Comparison of ENCODE assay signal across 12 mouse cellular contexts in the genomic region with DNA sequence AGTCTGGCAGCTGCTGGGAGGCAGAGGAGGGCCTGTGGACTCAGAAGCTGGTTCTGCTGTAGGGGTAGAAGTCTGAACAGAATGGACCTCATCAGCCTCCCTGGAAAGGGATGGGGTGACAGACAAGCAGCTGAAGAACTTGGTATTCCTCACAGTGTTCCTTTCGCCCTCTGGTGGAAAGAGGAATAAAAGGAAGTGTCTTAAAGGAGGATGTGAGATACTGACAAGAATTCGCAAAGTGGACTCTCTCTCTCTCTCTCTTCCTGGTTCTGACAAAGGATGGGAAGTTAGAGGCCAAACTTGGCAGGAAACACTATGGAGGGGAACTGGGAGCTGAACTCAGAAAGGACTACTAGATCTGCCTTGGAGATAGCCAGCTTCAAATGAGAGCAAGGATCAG. TPM values are rescaled to one million over a fixed set of nuclear protein-coding genes. Genes with fewer than 3 reads are reported as not detected.
DNase-seq lines count a peak whose midpoint lies in the region; ATAC-seq and TF ChIP-seq lines count a peak whose summit lies in the region.
"Had no signal": no experiment of that assay in that cellular context is flagged by ENCODE, and none has a peak within 500 bp of the region (broad histone marks: within the 10 kb centered on the region; RNA-seq: fewer than 3 reads in every experiment).

No protein-coding gene starts in this region.

- H3K4me3 ChIP-seq in layer of hippocampus, adult 2 months = no peak overlapping the region
- no peak overlapping the region for H3K4me3 ChIP-seq in CH12.LX (replicated peaks in 1 of 3; ENCODE audit: low read depth in 2 of 3, low read length in 2 of 3, poor library complexity in 1 of 3)
- H3K4me3 ChIP-seq: hindbrain, embryonic 15.5 days had no signal

- no peak for TF ChIP-seq EP300 in CH12.LX (IDR thresholded peaks at IDR 0.05; ENCODE audit: low read length)

- no peaks in the 10 kb centered on the region for H3K36me3 ChIP-seq in CH12.LX (replicated peaks in 1 of 2; ENCODE audit: control insufficient read depth in 1 of 2, insufficient read depth in 1 of 2, low read length in 1 of 2)
- H3K36me3 ChIP-seq: hindbrain, embryonic 15.5 days had no signal

- dilution Hi-C loops in CH12.LX (cut with MboI; ENCODE audit: extremely low pct_ligation_motif_present, extremely low pct_unique_long_range_greater_than_20kb, low sequenced_read_pairs) = no loop called here

- no peak for TF ChIP-seq POLR2A in CH12.LX (IDR thresholded peaks at IDR 0.05; ENCODE audit: low read depth, low read length)

- DNase-seq in gastrocnemius, adult 18-20 months (ENCODE audit: low spot score) = peak; percentile 30
- no peak for DNase-seq in gastrocnemius, postnatal 25 days
- DNase-seq in layer of hippocampus, adult 2 months (ENCODE audit: low spot score in 2 of 2) = peak in 1 of 2 experiments; percentile 60
- no peak for DNase-seq in layer of hippocampus, postnatal 10 days (ENCODE audit: low spot score in 2 of 2)
- DNase-seq in CH12.LX (ENCODE audit: extremely low read depth) = peak; percentile 39
- DNase-seq in urinary bladder, postnatal 25 days (ENCODE audit: low spot score) = no peak
- no peak for DNase-seq in right cerebral cortex, adult 2 months (ENCODE audit: low spot score in 2 of 2)
- DNase-seq: right cerebral cortex, postnatal 4 days; thymus, adult 2 months had no signal

- peaks cover 13% of the 10 kb centered on the region for H3K27me3 ChIP-seq in CH12.LX (replicated peaks)

- peak; percentile 44 for TF ChIP-seq RAD21 in CH12.LX (IDR thresholded peaks at IDR 0.05; ENCODE audit: low read depth, low read length)

- in situ Hi-C loops in CH12.LX (cut with MboI; ENCODE audit: low pct_ligation_motif_present, low pct_unique_long_range_greater_than_20kb, low sequenced_read_pairs) = no loop called here

- H3K79me2 ChIP-seq in CH12.LX (replicated peaks; ENCODE audit: control insufficient read depth, extremely low read depth, insufficient read depth, poor library complexity, severe bottlenecking) = no peaks in the 10 kb centered on the region

- no peak overlapping the region for H3K9ac ChIP-seq in CH12.LX (ENCODE audit: insufficient read depth, low read depth)
- H3K9ac ChIP-seq: hindbrain, embryonic 15.5 days had no signal

- H3K4me1 ChIP-seq in CH12.LX (ENCODE audit: control insufficient read depth in 1 of 2, insufficient read depth in 2 of 2) = peaks cover 0 to 16% of the 10 kb centered on the region in 2 experiments; a peak in 2 of 4 replicates

- H3K27ac ChIP-seq in layer of hippocampus, adult 2 months = no peak overlapping the region
- H3K27ac ChIP-seq in CH12.LX (ENCODE audit: insufficient read depth, low read depth) = no peak overlapping the region
- H3K27ac ChIP-seq: hindbrain, embryonic 15.5 days had no signal

- H3K4me2 ChIP-seq in CH12.LX (ENCODE audit: insufficient read depth, low read depth, poor library complexity, severe bottlenecking) = no peak overlapping the region
- H3K4me2 ChIP-seq: hindbrain, embryonic 15.5 days had no signal

- TF ChIP-seq CTCF in layer of hippocampus, adult 2 months (conservative IDR thresholded peaks at IDR 0.05) = peak; percentile 77
- TF ChIP-seq CTCF in CH12.LX (conservative IDR thresholded peaks at IDR 0.05 in 1 of 2, IDR thresholded peaks at IDR 0.05 in 1 of 2; ENCODE audit: low read depth in 2 of 2, low read length in 2 of 2) = peak; percentile 14 to 63; a peak in 2 of 4 replicates

- H3K9me3 ChIP-seq in CH12.LX (replicated peaks; ENCODE audit: low read length) = no peaks in the 10 kb centered on the region
- H3K9me3 ChIP-seq: hindbrain, embryonic 15.5 days had no signal

- ATAC-seq in common myeloid progenitor, adult 5-6 weeks (replicated peaks; ENCODE audit: low read depth, poor library complexity, severe bottlenecking) = peak; percentile 51; the same call in 1 of the 2 replicates
- ATAC-seq: midbrain, embryonic 16.5 days had no signal

TF ChIP-seq in CH12.LX, 34 proteins besides CTCF, POLR2A, EP300 and RAD21:
- no peak for TF ChIP-seq MEF2A (IDR thresholded peaks at IDR 0.05; ENCODE audit: borderline replicate concordance, low read depth, low read length)
- TF ChIP-seq SMC3 (IDR thresholded peaks at IDR 0.05; ENCODE audit: low read depth, low read length) = peak; percentile 71

RNA-seq across cellular contexts. Expression of gene Gas7, which starts 2.9 kb away (rescaled TPM):
- total RNA-seq in gastrocnemius, adult 18-20 months (2021) = 1 to 10 TPM; 6.4 to 8.1 TPM
- 10 to 100 TPM in 1 of 2 experiments, 1 to 10 TPM in 1; 9.2 to 12.2 TPM for total RNA-seq in gastrocnemius, postnatal 25 days (2021)
- 100 to 1,000 TPM; 453 to 462 TPM for total RNA-seq in layer of hippocampus, adult 2 months (2021)
- 100 to 1,000 TPM; 303 to 348 TPM for total RNA-seq in layer of hippocampus, postnatal 10 days (2021)
- 7.0 and 7.4 TPM in 2 replicates for total RNA-seq in CH12.LX (2012; rRNA removed)
- total RNA-seq in CH12.LX (2014; rRNA removed) = 5.9 and 7.0 TPM in 2 replicates
- polyA plus RNA-seq in CH12.LX (2012; ENCODE audit: insufficient read length, low read depth) = 20.8 and 21.7 TPM in 2 replicates
- 0.92 and 3.2 TPM in 2 replicates for total RNA-seq in common myeloid progenitor, adult 5-6 weeks (2017)

Comparison
In these comparisons a context has a peak if more than half of its experiments do, and no peak if none do; other contexts are left out.
1. DNase-seq: peak in gastrocnemius, adult 18-20 months (single experiment) and CH12.LX (single experiment); none in gastrocnemius, postnatal 25 days (single experiment), layer of hippocampus, postnatal 10 days (0 of 2), urinary bladder, postnatal 25 days (single experiment) and right cerebral cortex, adult 2 months (0 of 2).
2. RNA of gene Gas7, which starts 2.9 kb away (total RNA-seq): 453 to 462 TPM in layer of hippocampus, adult 2 months and 303 to 348 TPM in layer of hippocampus, postnatal 10 days; 9.2 to 12.2 TPM in gastrocnemius, postnatal 25 days, 6.4 to 8.1 TPM in gastrocnemius, adult 18-20 months, 5.9 to 7.4 TPM in CH12.LX and 0.92 to 3.2 TPM in common myeloid progenitor, adult 5-6 weeks; every median in the first group is over 10 times any median in the second.